Mouse (Mus musculus): ENCODE measurements around the gene Ppm1l.

Ppm1l gene

GRCm38 (mm10) chr3:69433580-69433979 is 116.9 kb downstream of the Ppm1l start:
- DNase-seq (ENCODE audit: low read depth, low spot score): no peak

GRCm38 (mm10) chr3:69438773-69439514 is 122.3 kb downstream of the Ppm1l start:
- DNase-seq (ENCODE audit: low read depth, low spot score): no peak

- peak; percentile 9 for DNase-seq (ENCODE audit: low read depth, low spot score)
Observed at GRCm38 (mm10) chr3:69440761-69441160, 124.1 kb downstream of the Ppm1l start.

- DNase-seq (ENCODE audit: low read depth, low spot score): no peak
Observed at GRCm38 (mm10) chr3:69446989-69447388, 130.3 kb downstream of the Ppm1l start.

- DNase-seq (ENCODE audit: low read depth, low spot score): no peak
Observed at GRCm38 (mm10) chr3:69449041-69449440, 132.4 kb downstream of the Ppm1l start.

- DNase-seq (ENCODE audit: low read depth, low spot score): peak; percentile 31
Observed at GRCm38 (mm10) chr3:69454330-69454729, 137.7 kb downstream of the Ppm1l start.

- no peak for DNase-seq (ENCODE audit: low read depth, low spot score)
Observed at GRCm38 (mm10) chr3:69456071-69456470, 139.4 kb downstream of the Ppm1l start.

- no peak for DNase-seq (ENCODE audit: low read depth, low spot score)
Observed at GRCm38 (mm10) chr3:69458756-69459155, 142.1 kb downstream of the Ppm1l start.

- DNase-seq (ENCODE audit: low read depth, low spot score): no peak
Observed at GRCm38 (mm10) chr3:69461956-69462355, 145.3 kb downstream of the Ppm1l start.

GRCm38 (mm10) chr3:69465751-69466150 is 149.1 kb downstream of the Ppm1l start:
- DNase-seq (ENCODE audit: low read depth, low spot score): no peak

GRCm38 (mm10) chr3:69468280-69469008 is 151.8 kb downstream of the Ppm1l start:
- DNase-seq (ENCODE audit: low read depth, low spot score): peak; percentile 51

GRCm38 (mm10) chr3:69469463-69470141 is 152.9 kb downstream of the Ppm1l start:
- DNase-seq (ENCODE audit: low read depth, low spot score): no peak

GRCm38 (mm10) chr3:69470142-69470796 is 153.6 kb downstream of the Ppm1l start:
- no peak for DNase-seq (ENCODE audit: low read depth, low spot score)

- DNase-seq (ENCODE audit: low read depth, low spot score): no peak
Observed at GRCm38 (mm10) chr3:69475850-69476450, 159.3 kb downstream of the Ppm1l start.

- DNase-seq (ENCODE audit: low read depth, low spot score): no peak
Observed at GRCm38 (mm10) chr3:69479937-69480336, 163.3 kb downstream of the Ppm1l start.

GRCm38 (mm10) chr3:69481835-69482234 is 165.2 kb downstream of the Ppm1l start:
- peak; percentile 66 for DNase-seq (ENCODE audit: low read depth, low spot score)

- no peak for DNase-seq (ENCODE audit: low read depth, low spot score)
Observed at GRCm38 (mm10) chr3:69484006-69484574, 167.4 kb downstream of the Ppm1l start.

- no peak for DNase-seq (ENCODE audit: low read depth, low spot score)
Observed at GRCm38 (mm10) chr3:69484582-69484981, 167.9 kb downstream of the Ppm1l start.

GRCm38 (mm10) chr3:69485347-69485746 is 168.7 kb downstream of the Ppm1l start:
- no peak for DNase-seq (ENCODE audit: low read depth, low spot score)

- no peak for DNase-seq (ENCODE audit: low read depth, low spot score)
Observed at GRCm38 (mm10) chr3:69485756-69486155, 169.1 kb downstream of the Ppm1l start.

- DNase-seq (ENCODE audit: low read depth, low spot score): no peak
Observed at GRCm38 (mm10) chr3:69487471-69487870, 170.8 kb downstream of the Ppm1l start.

All from R1 (cell line).